Mouse (Mus musculus): ENCODE data around the gene Gm49393. TPM values are rescaled to one million over a fixed set of nuclear protein-coding genes. Genes with fewer than 3 reads are reported as not detected.

Gene Gm49393
- polyA plus RNA-seq, 1 experiment, result not detected

- Histone ChIP-seq H3K27me3 (ENCODE audit: control insufficient read depth, insufficient read depth, low read length) (no peaks in the 10 kb centered on the region), H3K4me1 (ENCODE audit: control insufficient read depth, insufficient read depth, low read length) (no peaks in the 10 kb centered on the region), H3K27ac (ENCODE audit: insufficient read depth, low read length) (no peak overlapping the region), H3K4me3 (replicated peaks; ENCODE audit: insufficient read depth, low read depth, low read length) (no peak overlapping the region)
- DNase-seq, result no peak
- TF ChIP-seq POLR2A (IDR thresholded peaks at IDR 0.05; ENCODE audit: borderline replicate concordance, insufficient read depth, low read length) (no peak), CTCF (IDR thresholded peaks at IDR 0.05; ENCODE audit: borderline replicate concordance, insufficient read depth, low read depth, low read length) (no peak)
- WGBS, result 72% methylated on average over 3 of the region's 3 CpGs
These were observed 109.3 kb downstream of the Gm49393 start for GRCm38 (mm10) chr13:60826052-60826451.

DNA sequence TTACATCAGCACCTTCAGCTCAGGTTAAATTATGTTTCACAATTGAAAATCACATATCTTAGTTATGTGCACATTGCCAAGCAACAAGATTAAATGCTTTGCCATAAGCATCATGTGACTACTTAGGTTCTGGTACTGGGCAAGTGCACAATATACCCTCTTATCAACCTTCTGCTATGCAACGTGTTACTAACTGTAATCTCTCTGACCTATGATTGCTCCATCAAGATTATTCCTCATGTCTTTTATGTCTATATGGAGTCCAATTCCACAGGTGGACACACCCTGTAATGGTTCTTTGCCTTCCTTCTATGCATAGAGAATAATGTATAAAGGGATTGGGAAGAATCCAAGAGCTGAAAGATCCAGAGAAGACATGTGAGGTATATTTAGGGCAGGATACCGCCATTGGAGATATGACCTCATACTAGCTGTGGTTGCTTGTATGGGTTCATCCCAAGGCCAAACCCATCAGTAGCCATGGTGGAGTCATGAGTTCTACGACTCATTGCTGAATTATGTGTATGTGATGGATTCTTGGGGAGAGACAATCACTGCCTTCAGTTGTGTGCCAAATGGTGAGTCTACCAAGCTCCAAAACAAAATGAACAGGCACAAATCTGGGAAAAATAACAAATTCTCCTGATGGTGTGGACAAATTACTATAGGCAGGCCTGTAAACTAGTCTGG, 114.8 kb downstream of the Gm49393 start:
- TF ChIP-seq POLR2A (IDR thresholded peaks at IDR 0.05; ENCODE audit: borderline replicate concordance, insufficient read depth, low read length) (no peak), CTCF (IDR thresholded peaks at IDR 0.05; ENCODE audit: borderline replicate concordance, insufficient read depth, low read depth, low read length) (no peak)
- Histone ChIP-seq H3K4me3 (replicated peaks; ENCODE audit: insufficient read depth, low read depth, low read length) (no peak overlapping the region), H3K27me3 (ENCODE audit: control insufficient read depth, insufficient read depth, low read length) (no peaks in the 10 kb centered on the region), H3K4me1 (ENCODE audit: control insufficient read depth, insufficient read depth, low read length) (no peaks in the 10 kb centered on the region), H3K27ac (ENCODE audit: insufficient read depth, low read length) (no peak overlapping the region)
- WGBS, result 68% methylated on average over 3 of the region's 3 CpGs
- no peak for DNase-seq

DNA sequence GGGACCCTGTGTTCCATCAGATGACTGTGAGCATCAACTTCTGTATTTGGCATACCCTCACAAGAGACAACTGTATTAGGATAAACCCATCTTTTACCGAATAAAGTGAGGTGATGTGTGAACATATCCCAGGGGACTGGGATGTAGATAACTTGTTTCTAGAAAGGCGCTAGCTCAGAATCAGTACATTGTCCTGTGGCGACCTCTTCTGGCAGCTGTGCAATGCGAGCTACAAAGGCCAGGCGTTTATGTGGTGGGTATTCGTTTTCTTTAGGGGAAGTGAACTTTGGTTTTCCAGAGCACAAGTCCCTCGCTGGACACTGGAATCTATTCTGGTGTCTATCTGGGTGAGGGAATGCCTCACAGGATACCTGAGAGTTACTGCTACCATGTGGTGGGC, 115.9 kb downstream of the Gm49393 start:
- WGBS, result 10% methylated on average over 7 of the region's 7 CpGs

DNA sequence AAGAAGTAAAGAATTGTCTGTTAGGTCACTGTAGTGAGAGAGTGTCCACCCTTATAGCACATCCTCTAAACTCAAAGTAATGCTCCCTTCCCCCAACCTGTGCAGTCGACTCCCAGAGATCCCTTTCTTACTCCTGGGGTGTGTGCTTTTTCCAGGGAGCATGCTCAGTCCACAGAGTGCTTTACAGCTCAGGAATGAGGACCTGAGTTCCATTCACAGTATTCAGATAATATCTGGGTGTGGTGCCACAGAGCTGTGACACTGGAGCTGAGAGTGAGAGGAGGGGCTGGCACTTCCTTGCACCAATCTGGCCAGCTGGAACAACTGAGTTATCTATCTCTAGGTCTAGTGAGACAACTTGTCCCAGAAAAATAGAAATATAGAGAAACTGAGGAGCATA, 121.7 kb downstream of the Gm49393 start:
- Histone ChIP-seq H3K27ac (ENCODE audit: insufficient read depth, low read length) (no peak overlapping the region), H3K4me1 (ENCODE audit: control insufficient read depth, insufficient read depth, low read length) (no peaks in the 10 kb centered on the region), H3K27me3 (ENCODE audit: control insufficient read depth, insufficient read depth, low read length) (no peaks in the 10 kb centered on the region), H3K4me3 (replicated peaks; ENCODE audit: insufficient read depth, low read depth, low read length) (no peak overlapping the region)
- no peak for TF ChIP-seq POLR2A (IDR thresholded peaks at IDR 0.05; ENCODE audit: borderline replicate concordance, insufficient read depth, low read length)
- TF ChIP-seq CTCF (IDR thresholded peaks at IDR 0.05; ENCODE audit: borderline replicate concordance, insufficient read depth, low read depth, low read length), result no peak
- 55% methylated on average over 1 of the region's 1 CpGs for WGBS
- no peak for DNase-seq

More for the DNA sequence above, 115.9 kb downstream of the Gm49393 start:
- H3K4me3 ChIP-seq (replicated peaks; ENCODE audit: insufficient read depth, low read depth, low read length), result no peak overlapping the region
- DNase-seq, result no peak
- no peaks in the 10 kb centered on the region for H3K4me1 ChIP-seq (ENCODE audit: control insufficient read depth, insufficient read depth, low read length)
- no peak overlapping the region for H3K27ac ChIP-seq (ENCODE audit: insufficient read depth, low read length)
- no peaks in the 10 kb centered on the region for H3K27me3 ChIP-seq (ENCODE audit: control insufficient read depth, insufficient read depth, low read length)
- TF ChIP-seq CTCF (IDR thresholded peaks at IDR 0.05; ENCODE audit: borderline replicate concordance, insufficient read depth, low read depth, low read length) (0 out of 2 replicates have a peak, but pooled peaks have one; percentile 20), POLR2A (IDR thresholded peaks at IDR 0.05; ENCODE audit: borderline replicate concordance, insufficient read depth, low read length) (no peak)

DNA sequence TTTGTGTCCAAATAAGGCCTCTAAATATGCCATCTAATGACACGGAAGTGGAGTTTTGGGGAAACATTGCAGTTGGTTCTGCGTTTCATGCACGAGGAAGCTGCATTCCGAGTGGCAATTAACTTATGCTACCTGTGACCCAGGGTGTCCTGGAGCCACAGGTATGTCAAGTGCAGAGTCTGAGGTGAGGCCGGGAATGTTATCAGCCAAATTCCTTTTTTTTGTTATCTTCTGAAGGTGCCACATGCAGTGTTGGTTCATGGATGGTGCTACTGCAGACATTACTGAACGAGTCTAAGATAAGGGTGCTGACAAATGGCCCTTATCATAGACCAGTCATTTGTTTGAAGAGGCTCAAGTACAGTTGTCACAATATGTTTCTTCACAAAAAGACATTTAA, 122.6 kb downstream of the Gm49393 start:
- H3K27ac ChIP-seq (ENCODE audit: insufficient read depth, low read length), result no peak overlapping the region
- WGBS, result 90% methylated on average over 6 of the region's 6 CpGs
- DNase-seq, result no peak
- no peaks in the 10 kb centered on the region for H3K4me1 ChIP-seq (ENCODE audit: control insufficient read depth, insufficient read depth, low read length)
- no peak overlapping the region for H3K4me3 ChIP-seq (replicated peaks; ENCODE audit: insufficient read depth, low read depth, low read length)
- H3K27me3 ChIP-seq (ENCODE audit: control insufficient read depth, insufficient read depth, low read length), result no peaks in the 10 kb centered on the region
- TF ChIP-seq CTCF (IDR thresholded peaks at IDR 0.05; ENCODE audit: borderline replicate concordance, insufficient read depth, low read depth, low read length), result no peak
- no peak for TF ChIP-seq POLR2A (IDR thresholded peaks at IDR 0.05; ENCODE audit: borderline replicate concordance, insufficient read depth, low read length)

DNA sequence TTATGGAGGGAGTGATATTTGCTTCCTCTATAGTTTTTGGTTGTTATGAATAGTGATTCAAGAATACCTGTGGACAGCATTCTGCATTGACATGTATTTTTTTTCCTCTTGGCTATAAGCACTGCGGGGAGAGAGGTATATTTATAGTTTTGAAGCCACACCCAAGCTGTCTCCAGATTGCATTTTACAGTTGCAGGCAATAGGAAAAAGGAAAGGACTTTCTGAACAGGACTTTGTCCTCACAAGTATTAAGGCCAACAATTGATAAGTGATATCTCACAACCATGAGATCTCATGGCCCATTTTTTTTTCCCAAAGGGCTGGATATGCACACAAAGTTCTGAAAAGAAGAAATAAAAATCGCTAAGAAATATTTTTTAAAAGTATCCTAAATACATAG, 125.7 kb downstream of the Gm49393 start:
- Histone ChIP-seq H3K27ac (ENCODE audit: insufficient read depth, low read length) (no peak overlapping the region), H3K27me3 (ENCODE audit: control insufficient read depth, insufficient read depth, low read length) (no peaks in the 10 kb centered on the region), H3K4me1 (ENCODE audit: control insufficient read depth, insufficient read depth, low read length) (no peaks in the 10 kb centered on the region), H3K4me3 (replicated peaks; ENCODE audit: insufficient read depth, low read depth, low read length) (no peak overlapping the region)
- TF ChIP-seq POLR2A (IDR thresholded peaks at IDR 0.05; ENCODE audit: borderline replicate concordance, insufficient read depth, low read length) (no peak), CTCF (IDR thresholded peaks at IDR 0.05; ENCODE audit: borderline replicate concordance, insufficient read depth, low read depth, low read length) (no peak)
- 81% methylated on average over 2 of the region's 2 CpGs for WGBS
- no peak for DNase-seq

Other genes starting within 250 kb of the Gm49393 start
- not detected in 2 replicates for gene BC051665, start 149.2 kb downstream of the Gm49393 start, polyA plus RNA-seq (2012; rRNA removed)
- gene Ctsll3, start 132.7 kb downstream of the Gm49393 start, polyA plus RNA-seq (2012; rRNA removed), result not detected in 2 replicates
- gene 4930486L24Rik, start 71.1 kb downstream of the Gm49393 start, polyA plus RNA-seq (2012; rRNA removed), result 0.34 TPM in 1 of 2 replicates, not detected in the other
- gene Gm49392, start 38.7 kb downstream of the Gm49393 start, polyA plus RNA-seq (2012; rRNA removed), result 0.17 TPM in 1 of 2 replicates, not detected in the other
- 0.90 and 2.0 TPM in 2 replicates for gene Ctla2b, start 38.1 kb downstream of the Gm49393 start, polyA plus RNA-seq (2012; rRNA removed)
- gene Tpbpb, start 30.7 kb downstream of the Gm49393 start, polyA plus RNA-seq (2012; rRNA removed), result 0.25 TPM in 1 of 2 replicates, not detected in the other
- 1.1 and 1.8 TPM in 2 replicates for gene Gm49391, start 981 bp upstream of the Gm49393 start, polyA plus RNA-seq (2012; rRNA removed)
- gene Ctla2a, start 1.0 kb upstream of the Gm49393 start, polyA plus RNA-seq (2012; rRNA removed), result 10.4 and 11.5 TPM in 2 replicates
- gene Tpbpa, start 6.4 kb upstream of the Gm49393 start, polyA plus RNA-seq (2012; rRNA removed), result 0.21 and 0.64 TPM in 2 replicates
- 0.11 TPM in 1 of 2 replicates, not detected in the other for gene Ctsj, start 70.4 kb upstream of the Gm49393 start, polyA plus RNA-seq (2012; rRNA removed)
- not detected in 2 replicates for gene Ctsq, start 105.0 kb upstream of the Gm49393 start, polyA plus RNA-seq (2012; rRNA removed)
- gene Ctsr, start 228.7 kb upstream of the Gm49393 start, polyA plus RNA-seq (2012; rRNA removed), result not detected in 2 replicates